ENCODE assay signal across 11 mouse cellular contexts in the genomic region with DNA sequence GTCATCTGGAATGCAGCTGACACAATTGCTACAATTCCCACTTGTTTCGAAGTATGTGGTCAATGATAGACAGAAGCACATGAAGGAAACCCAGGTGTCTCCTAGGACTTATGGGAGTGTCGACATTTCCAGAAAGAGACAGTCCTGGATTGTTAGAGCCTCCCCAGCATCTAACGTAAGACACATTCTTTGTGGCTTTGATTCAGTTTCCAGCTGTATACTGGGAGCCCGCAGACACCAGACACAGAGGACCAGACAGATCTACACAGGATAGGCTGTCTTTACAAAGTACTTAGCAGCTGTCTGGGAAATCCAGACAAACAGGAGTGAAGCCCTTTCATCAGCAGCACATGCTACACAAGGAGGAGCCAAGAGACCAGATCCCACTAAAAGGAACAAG.
DNase-seq lines count a peak whose midpoint lies in the region; ATAC-seq and TF ChIP-seq lines count a peak whose summit lies in the region.
"Had no signal": no experiment of that assay in that cellular context is flagged by ENCODE, and none has a peak within 500 bp of the region (broad histone marks: within the 10 kb centered on the region; RNA-seq: fewer than 3 reads in every experiment).

No protein-coding gene starts in this region.

- H3K4me2 ChIP-seq in neural tube, embryonic 12.5 days (replicated peaks), result no peak overlapping the region
- H3K4me2 ChIP-seq in embryonic facial prominence, embryonic 14.5 days (ENCODE audit: low read depth, low read length), result no peak overlapping the region
- H3K4me2 ChIP-seq in hindbrain, postnatal 0 days (ENCODE audit: low read depth, low read length), result no peak overlapping the region
- H3K4me2 ChIP-seq in neural tube, embryonic 14.5 days (ENCODE audit: low read depth, low read length), result no peak overlapping the region
- H3K4me2 ChIP-seq: liver, embryonic 13.5 days had no signal

- DNase-seq in neural tube, embryonic 10.5 days (ENCODE audit: extremely low spot score, low spot score), result no peak
- DNase-seq in embryonic facial prominence, embryonic 14.5 days (ENCODE audit: low spot score), result peak; percentile 72
- no peak for DNase-seq in hindbrain, postnatal 0 days (ENCODE audit: low spot score)
- no peak for DNase-seq in kidney, postnatal 4 days
- no peak for DNase-seq in layer of hippocampus, adult 8-10 months (ENCODE audit: low spot score in 2 of 2)
- DNase-seq: liver, embryonic 13.5 days; right cerebral cortex, postnatal 14 days had no signal

- H3K4me3 ChIP-seq in neural tube, embryonic 12.5 days, result no peak overlapping the region
- no peak overlapping the region for H3K4me3 ChIP-seq in embryonic facial prominence, embryonic 14.5 days (ENCODE audit: low read depth, low read length)
- no peak overlapping the region for H3K4me3 ChIP-seq in hindbrain, postnatal 0 days (ENCODE audit: low read length)
- H3K4me3 ChIP-seq in neural tube, embryonic 14.5 days (ENCODE audit: low read depth, low read length), result no peak overlapping the region
- H3K4me3 ChIP-seq: erythroblast, embryonic 14.5 days; liver, embryonic 13.5 days had no signal

- peak; percentile 73 for ATAC-seq in neural tube, embryonic 12.5 days (ENCODE audit: low FRiP score, low read depth)
- ATAC-seq in embryonic facial prominence, embryonic 14.5 days (ENCODE audit: low read depth), result peak; percentile 74
- peak; percentile 47; the same call in 1 of the 2 replicates for ATAC-seq in hindbrain, postnatal 0 days
- peak; percentile 56; the same call in 1 of the 2 replicates for ATAC-seq in neural tube, embryonic 14.5 days (ENCODE audit: low read depth)
- ATAC-seq in megakaryocyte-erythroid progenitor cell, adult 5-6 weeks (replicated peaks; ENCODE audit: low FRiP score, low TSS enrichment, poor library complexity, severe bottlenecking), result no peak

- no peaks in the 10 kb centered on the region for H3K36me3 ChIP-seq in neural tube, embryonic 12.5 days
- no peaks in the 10 kb centered on the region for H3K36me3 ChIP-seq in embryonic facial prominence, embryonic 14.5 days (ENCODE audit: control insufficient read depth, insufficient read depth, low read length)
- no peaks in the 10 kb centered on the region for H3K36me3 ChIP-seq in hindbrain, postnatal 0 days (ENCODE audit: insufficient read depth, low read length)
- no peaks in the 10 kb centered on the region for H3K36me3 ChIP-seq in neural tube, embryonic 14.5 days (ENCODE audit: control insufficient read depth, insufficient read depth, low read length)
- H3K36me3 ChIP-seq: liver, embryonic 13.5 days had no signal

- H3K27me3 ChIP-seq in neural tube, embryonic 12.5 days (replicated peaks), result no peaks in the 10 kb centered on the region; the same call in 1 of the 2 replicates
- H3K27me3 ChIP-seq in embryonic facial prominence, embryonic 14.5 days (replicated peaks; ENCODE audit: control insufficient read depth, insufficient read depth, low read length), result peaks cover 13% of the 10 kb centered on the region
- no peaks in the 10 kb centered on the region for H3K27me3 ChIP-seq in hindbrain, postnatal 0 days (ENCODE audit: insufficient read depth, low read length)
- no peaks in the 10 kb centered on the region for H3K27me3 ChIP-seq in neural tube, embryonic 14.5 days (ENCODE audit: control insufficient read depth, insufficient read depth, low read length)

- 0 out of 2 replicates have a peak, but pooled peaks cover 4% of the 10 kb centered on the region for H3K4me1 ChIP-seq in neural tube, embryonic 12.5 days
- no peaks in the 10 kb centered on the region for H3K4me1 ChIP-seq in embryonic facial prominence, embryonic 14.5 days (ENCODE audit: control insufficient read depth, insufficient read depth, low read length)
- H3K4me1 ChIP-seq in hindbrain, postnatal 0 days (ENCODE audit: insufficient read depth, low read length), result no peaks in the 10 kb centered on the region
- H3K4me1 ChIP-seq in neural tube, embryonic 14.5 days (ENCODE audit: control insufficient read depth, insufficient read depth, low read length), result no peaks in the 10 kb centered on the region
- H3K4me1 ChIP-seq: liver, embryonic 13.5 days had no signal

- H3K27ac ChIP-seq in neural tube, embryonic 12.5 days, result no peak overlapping the region
- H3K27ac ChIP-seq in embryonic facial prominence, embryonic 14.5 days (replicated peaks; ENCODE audit: low read depth, low read length), result no peak overlapping the region
- H3K27ac ChIP-seq in hindbrain, postnatal 0 days, result peak overlapping the region; percentile 32; the same call in 1 of the 2 replicates
- no peak overlapping the region for H3K27ac ChIP-seq in neural tube, embryonic 14.5 days (ENCODE audit: low read depth, low read length)
- H3K27ac ChIP-seq: liver, embryonic 13.5 days had no signal

- H3K9ac ChIP-seq in neural tube, embryonic 12.5 days, result no peak overlapping the region
- H3K9ac ChIP-seq in embryonic facial prominence, embryonic 14.5 days (ENCODE audit: low read depth, low read length), result no peak overlapping the region
- no peak overlapping the region for H3K9ac ChIP-seq in hindbrain, postnatal 0 days (replicated peaks; ENCODE audit: low read length)
- H3K9ac ChIP-seq in neural tube, embryonic 14.5 days (replicated peaks; ENCODE audit: low read depth, low read length), result no peak overlapping the region
- H3K9ac ChIP-seq: liver, embryonic 13.5 days had no signal

- H3K9me3 ChIP-seq in neural tube, embryonic 12.5 days, result no peaks in the 10 kb centered on the region
- no peaks in the 10 kb centered on the region for H3K9me3 ChIP-seq in embryonic facial prominence, embryonic 14.5 days (ENCODE audit: control insufficient read depth, low read length)
- H3K9me3 ChIP-seq in hindbrain, postnatal 0 days (ENCODE audit: low read length), result no peaks in the 10 kb centered on the region
- H3K9me3 ChIP-seq in neural tube, embryonic 14.5 days (ENCODE audit: control insufficient read depth, low read length), result no peaks in the 10 kb centered on the region
- H3K9me3 ChIP-seq: liver, embryonic 13.5 days had no signal

- WGBS in neural tube, embryonic 12.5 days, result 29% methylated on average over 4 of the region's 4 CpGs
- 27% methylated on average over 4 of the region's 4 CpGs for WGBS in embryonic facial prominence, embryonic 14.5 days
- WGBS in hindbrain, postnatal 0 days, result 51% methylated on average over 4 of the region's 4 CpGs
- 30% methylated on average over 4 of the region's 4 CpGs for WGBS in neural tube, embryonic 14.5 days

- no peak for TF ChIP-seq CTCF in hindbrain, postnatal 0 days (IDR thresholded peaks at IDR 0.05; ENCODE audit: low read depth)
